Mouse (Mus musculus): ENCODE results near the gene St13. TPM values are rescaled to one million over a fixed set of nuclear protein-coding genes. Genes with fewer than 3 reads are reported as not detected.

St13 gene
- polyA plus RNA-seq, 1 experiment from 2014 or later = 196 TPM

GRCm38 (mm10) chr15:81341426-81341825, 58.5 kb downstream of the St13 start:
- Histone ChIP-seq H3K9ac (no peak overlapping the region), H3K27me3 (no peaks in the 10 kb centered on the region), H3K36me3 (peaks cover 12% of the 10 kb centered on the region), H3K9me3 (no peaks in the 10 kb centered on the region), H3K4me2 (no peak overlapping the region), H3K4me1 (replicated peaks) (no peaks in the 10 kb centered on the region), H3K27ac (replicated peaks) (no peak overlapping the region), H3K4me3 (no peak overlapping the region)
- WGBS = 98% methylated on average over 2 of the region's 2 CpGs
- no peak for ATAC-seq (ENCODE audit: low FRiP score, low read depth)

- H3K9ac ChIP-seq = no peak overlapping the region
- no peak overlapping the region for H3K27ac ChIP-seq (replicated peaks)
- ATAC-seq (ENCODE audit: low FRiP score, low read depth) = no peak
- H3K36me3 ChIP-seq = peaks cover 23% of the 10 kb centered on the region
- no peak overlapping the region for H3K4me3 ChIP-seq
- H3K9me3 ChIP-seq = no peaks in the 10 kb centered on the region
- no peak overlapping the region for H3K4me2 ChIP-seq
- 96% methylated on average over 3 of the region's 3 CpGs for WGBS
- no peaks in the 10 kb centered on the region for H3K27me3 ChIP-seq
- H3K4me1 ChIP-seq (replicated peaks) = no peaks in the 10 kb centered on the region
Observed at GRCm38 (mm10) chr15:81339158-81339557, 60.7 kb downstream of the St13 start.

- no peak overlapping the region for H3K4me3 ChIP-seq
- H3K9me3 ChIP-seq = no peaks in the 10 kb centered on the region
- 85% methylated on average over 5 of the region's 5 CpGs for WGBS
- H3K27ac ChIP-seq (replicated peaks) = no peak overlapping the region
- ATAC-seq (ENCODE audit: low FRiP score, low read depth) = no peak
- no peak overlapping the region for H3K9ac ChIP-seq
- H3K27me3 ChIP-seq = no peaks in the 10 kb centered on the region
- H3K36me3 ChIP-seq = peaks cover 34% of the 10 kb centered on the region
- no peak overlapping the region for H3K4me2 ChIP-seq
- H3K4me1 ChIP-seq (replicated peaks) = no peaks in the 10 kb centered on the region
Observed at GRCm38 (mm10) chr15:81336466-81336865, 63.4 kb downstream of the St13 start.

GRCm38 (mm10) chr15:81332517-81332916, 67.4 kb downstream of the St13 start:
- no peaks in the 10 kb centered on the region for H3K4me1 ChIP-seq (replicated peaks)
- WGBS = 92% methylated on average over 4 of the region's 4 CpGs
- H3K36me3 ChIP-seq = peaks cover 32% of the 10 kb centered on the region
- no peaks in the 10 kb centered on the region for H3K27me3 ChIP-seq
- ATAC-seq (ENCODE audit: low FRiP score, low read depth) = no peak
- no peak overlapping the region for H3K4me2 ChIP-seq
- H3K27ac ChIP-seq (replicated peaks) = no peak overlapping the region
- no peak overlapping the region for H3K9ac ChIP-seq
- H3K9me3 ChIP-seq = no peaks in the 10 kb centered on the region
- H3K4me3 ChIP-seq = no peak overlapping the region

DNA sequence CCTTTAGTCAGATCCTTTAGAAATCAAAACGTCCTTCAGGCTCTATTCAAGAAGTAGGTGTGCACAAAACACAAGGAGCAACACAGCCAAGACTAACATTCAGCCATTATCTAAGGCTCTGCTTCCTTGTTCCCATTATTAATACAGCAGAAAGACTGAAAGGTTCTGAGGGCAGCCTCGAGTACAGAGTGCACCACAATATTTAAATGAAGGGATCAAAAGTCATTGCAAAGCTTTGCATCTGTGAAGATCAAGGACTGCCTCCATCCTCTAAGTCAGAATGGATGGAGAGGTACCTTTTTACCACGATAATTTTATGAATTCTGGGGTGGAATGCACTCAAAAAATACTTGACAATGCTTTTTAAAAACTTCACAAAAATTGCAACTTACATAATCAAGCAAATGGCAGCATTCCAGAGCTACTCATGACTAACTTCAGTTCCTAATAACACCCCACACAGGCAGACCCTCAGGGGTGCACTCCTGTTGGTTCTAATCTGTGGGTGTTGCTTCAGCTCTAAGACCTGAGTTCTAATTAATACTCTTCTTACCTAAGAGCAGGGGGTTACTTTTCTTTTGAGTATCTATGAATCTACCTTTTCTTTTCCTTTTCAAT, 69.0 kb downstream of the St13 start:
- WGBS = 55% methylated on average over 3 of the region's 3 CpGs
- Histone ChIP-seq H3K36me3 (peaks cover 43% of the 10 kb centered on the region), H3K9ac (no peak overlapping the region)

DNA sequence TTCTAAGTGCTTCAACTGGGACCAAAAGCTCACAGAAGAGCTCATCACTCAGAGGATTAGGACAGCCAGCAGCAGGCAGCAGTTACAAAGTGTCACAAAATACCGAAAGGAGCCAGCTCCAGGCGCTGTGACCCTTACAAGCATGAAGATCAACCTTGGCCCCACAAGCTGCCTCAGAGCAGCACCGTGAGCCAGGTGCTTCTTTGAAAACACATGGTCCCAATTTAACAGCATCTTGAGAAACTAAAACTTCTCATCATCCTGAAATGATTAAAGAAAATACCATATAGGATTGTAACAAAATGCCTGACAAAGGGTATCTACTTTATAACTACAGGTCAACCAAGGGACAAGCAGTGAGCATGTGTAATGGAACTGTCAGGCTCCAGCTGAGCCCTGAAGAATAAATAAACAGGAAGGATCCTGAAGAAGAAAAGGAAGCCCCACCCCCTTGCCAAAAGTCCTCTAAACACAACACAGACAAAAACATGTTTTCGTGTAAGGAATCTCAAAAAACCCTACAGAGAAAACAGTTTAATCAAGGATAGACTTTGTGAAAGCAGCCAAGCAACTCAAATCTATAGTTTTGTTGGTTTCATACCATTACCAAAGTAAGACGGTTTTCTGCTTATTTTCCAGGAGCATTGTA, 70.0 kb downstream of the St13 start:
- Histone ChIP-seq H3K27ac (replicated peaks) (no peak overlapping the region), H3K4me1 (replicated peaks) (no peaks in the 10 kb centered on the region), H3K4me3 (no peak overlapping the region), H3K27me3 (no peaks in the 10 kb centered on the region), H3K4me2 (no peak overlapping the region), H3K9ac (no peak overlapping the region), H3K9me3 (no peaks in the 10 kb centered on the region), H3K36me3 (peaks cover 38% of the 10 kb centered on the region)
- no peak for ATAC-seq (ENCODE audit: low FRiP score, low read depth)
- WGBS = 40% methylated on average over 5 of the region's 5 CpGs

More for the DNA sequence above, 69.0 kb downstream of the St13 start:
- Histone ChIP-seq H3K9me3 (no peaks in the 10 kb centered on the region), H3K4me3 (no peak overlapping the region), H3K27ac (replicated peaks) (no peak overlapping the region), H3K4me1 (replicated peaks) (no peaks in the 10 kb centered on the region), H3K27me3 (no peaks in the 10 kb centered on the region), H3K4me2 (no peak overlapping the region)
- no peak for ATAC-seq (ENCODE audit: low FRiP score, low read depth)

- no peak overlapping the region for H3K4me2 ChIP-seq
- 98% methylated on average over 7 of the region's 7 CpGs for WGBS
- no peak overlapping the region for H3K9ac ChIP-seq
- H3K36me3 ChIP-seq = peaks cover 31% of the 10 kb centered on the region
- no peak overlapping the region for H3K4me3 ChIP-seq
- no peaks in the 10 kb centered on the region for H3K27me3 ChIP-seq
- no peak for ATAC-seq (ENCODE audit: low FRiP score, low read depth)
- no peaks in the 10 kb centered on the region for H3K9me3 ChIP-seq
- H3K27ac ChIP-seq (replicated peaks) = no peak overlapping the region
- no peaks in the 10 kb centered on the region for H3K4me1 ChIP-seq (replicated peaks)
Observed at GRCm38 (mm10) chr15:81327501-81327900, 72.4 kb downstream of the St13 start.

- peaks cover 52% of the 10 kb centered on the region for H3K36me3 ChIP-seq
- no peak overlapping the region for H3K9ac ChIP-seq
- H3K27me3 ChIP-seq = no peaks in the 10 kb centered on the region
- no peaks in the 10 kb centered on the region for H3K9me3 ChIP-seq
- no peak overlapping the region for H3K4me2 ChIP-seq
- no peak for ATAC-seq (ENCODE audit: low FRiP score, low read depth)
- no peaks in the 10 kb centered on the region for H3K4me1 ChIP-seq (replicated peaks)
- WGBS = 84% methylated on average over 4 of the region's 4 CpGs
- H3K4me3 ChIP-seq = no peak overlapping the region
- no peak overlapping the region for H3K27ac ChIP-seq (replicated peaks)
Observed at GRCm38 (mm10) chr15:81324979-81325378, 74.9 kb downstream of the St13 start.

DNA sequence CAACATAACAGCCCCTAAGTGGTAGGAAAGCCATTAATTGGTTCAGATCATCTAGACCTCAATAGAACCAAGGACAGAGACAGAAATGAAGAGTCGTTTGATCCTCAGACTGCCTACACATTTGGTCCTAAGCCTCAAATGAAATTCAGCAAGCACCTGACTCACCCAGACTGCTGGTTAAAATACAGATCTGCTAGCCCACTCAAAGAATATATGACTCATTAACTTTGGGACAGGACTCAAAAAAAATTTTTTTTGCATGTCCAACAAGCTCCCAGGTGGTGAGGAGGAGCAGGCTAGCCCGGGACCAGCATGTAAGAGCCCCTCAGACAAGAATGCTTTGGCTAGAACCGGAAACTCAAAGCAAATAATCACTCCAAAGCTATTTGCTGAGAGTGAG, 79.7 kb downstream of the St13 start:
- Histone ChIP-seq H3K27me3 (no peaks in the 10 kb centered on the region), H3K36me3 (peaks cover 51% of the 10 kb centered on the region), H3K27ac (replicated peaks) (no peak overlapping the region), H3K9ac (no peak overlapping the region), H3K4me3 (no peak overlapping the region), H3K9me3 (no peaks in the 10 kb centered on the region), H3K4me2 (no peak overlapping the region), H3K4me1 (replicated peaks) (no peaks in the 10 kb centered on the region)
- WGBS = 93% methylated on average over 3 of the region's 3 CpGs
- ATAC-seq (ENCODE audit: low FRiP score, low read depth) = no peak

GRCm38 (mm10) chr15:81319462-81319861, 80.4 kb downstream of the St13 start:
- Histone ChIP-seq H3K4me3 (no peak overlapping the region), H3K4me2 (no peak overlapping the region), H3K27ac (replicated peaks) (no peak overlapping the region), H3K4me1 (replicated peaks) (no peaks in the 10 kb centered on the region), H3K9me3 (no peaks in the 10 kb centered on the region), H3K9ac (no peak overlapping the region), H3K36me3 (peaks cover 51% of the 10 kb centered on the region), H3K27me3 (no peaks in the 10 kb centered on the region)
- no peak for ATAC-seq (ENCODE audit: low FRiP score, low read depth)
- 94% methylated on average over 9 of the region's 9 CpGs for WGBS

GRCm38 (mm10) chr15:81313928-81314327, 85.9 kb downstream of the St13 start:
- ATAC-seq (ENCODE audit: low FRiP score, low read depth) = no peak
- H3K27me3 ChIP-seq = no peaks in the 10 kb centered on the region
- no peaks in the 10 kb centered on the region for H3K4me1 ChIP-seq (replicated peaks)
- no peak overlapping the region for H3K4me3 ChIP-seq
- no peaks in the 10 kb centered on the region for H3K9me3 ChIP-seq
- whole genome bisulfite sequencing = 96% methylated on average over 3 of the region's 3 CpGs
- H3K36me3 ChIP-seq = peaks cover 10% of the 10 kb centered on the region
- H3K4me2 ChIP-seq = no peak overlapping the region
- H3K9ac ChIP-seq = no peak overlapping the region
- H3K27ac ChIP-seq (replicated peaks) = no peak overlapping the region

Data from hindbrain, embryonic 15.5 days (tissue).